Mouse (Mus musculus) mesoderm, embryonic 11.5 days (tissue): ENCODE data around the gene Trio.

ENCODE experiments used
- DNase-seq: peaks from one replicate; pipeline ENCODE4 v3.0.0-alpha.2; 2012; ENCODE audit warnings: low read depth, low spot score

Trio gene

DNA sequence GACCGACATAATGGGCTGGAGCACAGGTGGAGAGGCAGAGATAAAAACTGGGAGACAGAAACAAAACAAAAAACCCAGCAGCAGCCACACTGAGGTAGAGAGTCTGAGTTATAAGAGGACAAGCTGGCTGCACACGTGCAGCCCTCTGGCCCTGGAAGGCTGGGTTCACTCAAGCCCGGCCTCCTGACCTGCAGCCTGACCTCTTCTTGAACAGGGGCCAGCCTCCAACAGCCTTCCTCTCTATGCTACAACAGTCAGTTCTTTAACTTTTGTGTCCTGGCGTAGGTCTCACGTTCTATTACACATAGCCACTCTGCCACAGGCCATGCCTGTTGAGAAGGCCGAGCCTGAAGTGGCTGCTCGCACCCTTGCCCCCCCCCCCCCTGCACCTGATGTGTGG lies 147.8 kb downstream of the Trio start:
- DNase-seq: no peak

GRCm38 (mm10) chr15:27876327-27876726 lies 149.3 kb downstream of the Trio start:
- DNase-seq: no peak

- no peak for DNase-seq
Observed at GRCm38 (mm10) chr15:27875753-27876152, 149.9 kb downstream of the Trio start.

DNA sequence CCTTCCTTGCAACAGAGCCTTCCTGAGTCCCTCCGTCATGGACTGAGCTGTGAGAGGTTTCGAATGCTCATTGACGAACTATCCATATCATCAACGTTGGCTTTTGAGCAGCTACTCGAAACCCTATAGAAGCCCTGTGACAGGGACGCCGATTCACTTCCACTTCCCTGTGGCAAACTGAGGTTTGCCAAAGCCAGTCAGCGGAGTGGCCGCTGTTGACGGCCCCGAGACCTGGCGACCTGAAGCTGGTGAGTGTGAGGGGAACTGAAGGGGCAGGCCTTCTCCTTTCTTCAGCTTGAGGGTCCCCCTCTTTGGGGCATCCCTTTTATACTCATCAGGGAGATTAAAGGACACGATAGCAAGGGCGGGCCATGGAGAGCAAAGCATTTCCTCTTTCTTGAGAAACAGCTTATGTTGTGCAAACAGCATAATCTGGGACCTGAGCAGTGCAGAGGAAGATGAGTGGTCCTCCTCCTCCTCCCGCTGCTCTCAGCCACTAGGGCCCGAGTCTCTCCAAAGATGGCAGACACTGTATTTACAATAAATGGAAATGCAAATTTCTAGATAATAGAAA lies 151.8 kb downstream of the Trio start:
- DNase-seq: no peak

- no peak for DNase-seq
Observed at GRCm38 (mm10) chr15:27872286-27872685, 153.4 kb downstream of the Trio start.

DNA sequence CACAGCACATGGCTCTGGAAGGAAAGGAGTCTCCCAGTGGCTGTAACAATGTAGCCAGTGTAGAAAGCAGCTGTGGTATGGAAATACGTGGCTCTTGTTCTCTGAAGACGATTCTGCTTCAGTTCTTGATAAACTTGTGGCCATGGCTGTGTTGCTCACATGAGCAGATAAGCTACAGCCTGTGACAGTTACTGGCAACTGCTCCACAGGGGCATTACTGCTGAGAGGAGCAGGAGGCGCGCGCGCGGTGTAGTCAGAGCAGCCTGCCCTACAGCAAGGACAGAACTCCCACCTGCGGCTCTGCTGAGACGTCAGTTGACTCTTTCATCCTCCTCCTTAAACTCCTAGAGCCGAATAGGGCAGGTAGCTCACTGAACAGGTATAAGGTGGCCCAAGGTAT lies 153.9 kb downstream of the Trio start:
- DNase-seq: no peak

DNA sequence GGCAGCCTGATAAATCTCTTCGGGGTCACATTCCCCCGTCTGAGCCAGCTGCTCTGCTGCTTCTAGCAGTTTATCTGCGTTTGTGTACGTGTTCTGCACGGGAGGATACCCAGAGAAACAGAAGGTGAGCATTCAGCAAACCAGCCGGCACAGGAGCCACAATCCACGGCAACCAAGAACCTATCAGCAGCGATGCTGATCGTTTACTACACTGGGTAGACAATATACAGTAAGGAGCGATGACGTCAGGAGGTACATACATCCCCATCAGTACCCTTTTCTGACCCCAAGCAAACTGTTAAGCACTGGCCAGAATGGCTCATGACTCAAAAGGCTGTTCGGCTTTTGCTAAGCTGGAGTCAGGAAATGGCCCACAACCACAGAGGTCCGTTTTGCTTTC lies 154.4 kb downstream of the Trio start:
- no peak for DNase-seq

GRCm38 (mm10) chr15:27869001-27869400 lies 156.6 kb downstream of the Trio start:
- no peak for DNase-seq

DNA sequence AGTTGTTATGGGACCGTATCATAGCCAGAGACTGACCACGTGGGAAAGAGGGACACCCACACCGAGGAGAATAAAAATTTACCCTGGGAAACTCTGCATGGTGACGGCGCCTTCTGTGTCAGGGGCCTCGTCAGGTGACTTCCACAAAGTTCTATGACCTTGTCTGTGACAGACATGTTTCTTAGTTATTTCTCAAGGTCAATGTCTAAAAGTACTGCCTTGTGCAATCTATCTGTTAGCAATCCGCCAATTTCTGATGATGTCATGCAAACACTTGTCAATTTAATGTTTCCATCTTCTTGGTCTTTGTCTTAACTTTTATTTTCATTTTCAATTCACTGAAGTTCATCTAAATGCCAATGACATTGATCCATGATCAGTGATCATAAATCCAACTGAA lies 157.8 kb downstream of the Trio start:
- no peak for DNase-seq

DNA sequence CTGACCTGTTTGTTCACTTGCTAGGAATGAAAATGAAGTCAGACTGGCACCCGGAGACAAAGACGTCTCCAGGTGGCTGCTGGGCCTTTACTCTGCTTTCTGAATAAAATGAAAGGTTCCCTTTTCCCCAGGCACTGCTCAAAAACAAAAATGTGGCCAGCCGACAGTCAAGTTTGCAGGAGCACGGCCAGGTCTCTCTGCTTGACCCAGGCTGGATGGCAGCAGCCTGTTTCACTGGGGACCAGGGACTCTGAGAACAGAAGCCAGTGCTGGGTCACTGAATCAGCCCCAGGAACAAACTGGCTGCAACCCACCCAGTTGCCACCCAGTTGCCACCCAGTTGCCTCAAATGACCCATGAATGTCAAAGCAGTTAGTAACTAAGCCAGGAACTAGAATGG lies 159.2 kb downstream of the Trio start:
- DNase-seq: no peak

- DNase-seq: no peak
Observed at GRCm38 (mm10) chr15:27866053-27866452, 159.6 kb downstream of the Trio start.

- DNase-seq: no peak
Observed at GRCm38 (mm10) chr15:27864397-27864796, 161.3 kb downstream of the Trio start.

DNA sequence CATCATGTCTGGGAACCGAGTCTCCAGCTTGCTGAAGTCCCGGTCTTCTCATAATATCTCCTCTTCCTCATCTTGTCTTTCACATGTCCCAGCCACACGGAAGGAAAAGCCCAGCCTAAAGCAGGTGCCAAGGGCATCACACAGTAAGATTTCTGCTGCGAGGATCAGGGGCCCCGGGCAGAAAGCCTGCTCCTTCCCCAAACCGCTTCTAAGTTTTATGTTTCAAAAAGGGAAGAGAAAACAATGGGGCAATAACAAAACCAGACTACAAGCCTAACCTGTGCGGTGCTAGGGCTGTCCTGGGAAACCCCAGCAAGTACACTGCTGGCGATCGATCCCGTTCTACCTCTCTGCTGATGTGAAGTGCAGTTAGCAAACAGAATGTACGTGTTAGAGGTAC lies 162.7 kb downstream of the Trio start:
- no peak for DNase-seq

GRCm38 (mm10) chr15:27860439-27860838 lies 165.2 kb downstream of the Trio start:
- DNase-seq: no peak

- no peak for DNase-seq
Observed at GRCm38 (mm10) chr15:27859590-27859989, 166.1 kb downstream of the Trio start.

DNA sequence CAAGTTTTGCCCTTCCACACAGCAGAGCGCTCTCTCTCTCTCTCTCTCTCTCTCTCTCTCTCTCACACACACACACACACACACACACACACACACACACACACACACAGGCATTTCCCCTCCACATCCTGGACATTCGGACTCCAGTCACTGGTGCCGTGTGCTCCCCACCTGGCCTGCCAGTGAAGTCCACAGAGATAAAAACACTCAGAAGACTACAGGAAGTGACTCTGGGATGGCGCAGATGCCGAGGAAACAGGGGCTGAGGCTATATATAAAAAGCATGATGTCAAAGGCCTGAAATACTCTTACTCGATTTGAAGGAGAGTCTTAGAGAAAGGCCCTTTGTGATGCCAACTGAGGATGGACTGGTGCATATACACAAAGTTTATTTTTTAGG lies 166.5 kb downstream of the Trio start:
- no peak for DNase-seq

GRCm38 (mm10) chr15:27858179-27858819 lies 167.3 kb downstream of the Trio start:
- DNase-seq: no peak

DNA sequence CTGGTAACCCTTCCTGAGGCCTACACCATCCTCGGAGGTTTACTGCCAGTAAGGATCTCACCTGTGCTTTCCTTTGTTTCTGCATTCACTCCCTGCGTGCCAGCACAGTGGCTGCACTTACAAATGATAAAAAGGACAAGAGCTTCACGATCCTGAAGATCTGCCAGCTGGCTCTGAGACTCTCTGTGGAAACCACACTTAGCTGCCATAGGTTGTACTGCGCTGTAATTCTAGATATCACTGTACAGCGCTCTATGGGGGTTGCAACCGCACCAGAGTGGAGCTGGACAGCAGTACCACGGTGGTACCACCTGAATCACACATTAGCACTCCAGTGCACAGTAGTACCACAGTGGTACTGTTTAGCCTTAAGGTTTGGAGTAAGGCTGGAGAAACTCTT lies 168.4 kb downstream of the Trio start:
- DNase-seq: no peak

DNA sequence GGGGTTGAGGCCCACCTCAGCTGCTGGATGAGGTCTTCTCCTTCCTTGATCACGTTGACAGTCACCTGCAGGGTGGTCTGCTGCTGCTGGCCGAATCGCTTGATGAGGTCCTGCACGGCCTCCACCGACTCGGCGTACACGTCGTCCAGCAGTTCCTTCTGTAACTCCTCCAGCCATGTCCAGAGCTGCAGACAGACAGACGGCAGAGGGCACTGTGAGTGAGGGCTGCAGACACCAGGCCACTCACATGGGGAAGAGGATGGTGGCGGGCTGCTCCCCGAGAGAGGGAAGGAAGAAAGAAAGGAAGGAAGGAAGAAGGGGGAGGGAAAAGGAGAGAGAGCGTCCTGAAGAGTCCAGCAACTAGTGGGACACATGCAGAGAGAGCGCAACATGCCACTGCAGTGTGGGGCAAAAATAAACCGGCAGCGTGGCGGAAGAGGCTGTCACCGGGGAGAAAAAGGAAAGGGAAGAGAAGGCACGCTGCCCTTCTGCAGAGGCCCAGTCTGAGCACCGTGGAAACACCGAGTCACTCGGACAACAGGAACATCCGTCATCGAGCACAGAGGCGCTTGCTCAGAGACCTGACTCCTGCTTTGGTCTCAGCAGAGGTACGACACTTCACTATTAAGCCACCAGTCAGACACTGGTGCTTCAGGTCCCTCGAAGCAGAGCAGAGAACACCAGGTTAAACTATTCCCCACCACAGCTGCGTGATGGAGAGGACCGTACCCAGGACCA lies 169.4 kb downstream of the Trio start:
- no peak for DNase-seq

- peak; percentile 10 for DNase-seq
Observed at GRCm38 (mm10) chr15:27851312-27851711, 174.3 kb downstream of the Trio start.

- DNase-seq: peak; percentile 44
Observed at GRCm38 (mm10) chr15:27850904-27851303, 174.7 kb downstream of the Trio start.

DNA sequence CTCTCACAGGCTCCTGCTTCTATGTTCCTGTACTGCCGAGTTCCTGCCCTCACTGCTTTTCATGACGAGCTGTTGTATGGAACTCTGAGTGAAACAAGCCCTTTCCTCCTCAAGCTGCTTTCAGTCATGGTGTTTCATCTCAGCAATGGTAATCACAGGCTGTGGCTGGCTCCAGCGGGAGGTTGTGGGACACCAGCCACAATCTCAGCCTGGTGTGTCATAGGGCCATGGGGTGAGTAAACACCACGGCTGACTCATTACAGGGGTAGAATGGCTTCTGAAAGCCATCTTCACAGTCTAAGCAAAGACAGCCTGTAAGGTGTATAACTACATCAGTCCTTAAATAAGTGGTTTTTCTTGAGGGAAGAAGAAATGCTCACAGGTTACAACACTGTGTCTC lies 175.7 kb downstream of the Trio start:
- DNase-seq: no peak

DNA sequence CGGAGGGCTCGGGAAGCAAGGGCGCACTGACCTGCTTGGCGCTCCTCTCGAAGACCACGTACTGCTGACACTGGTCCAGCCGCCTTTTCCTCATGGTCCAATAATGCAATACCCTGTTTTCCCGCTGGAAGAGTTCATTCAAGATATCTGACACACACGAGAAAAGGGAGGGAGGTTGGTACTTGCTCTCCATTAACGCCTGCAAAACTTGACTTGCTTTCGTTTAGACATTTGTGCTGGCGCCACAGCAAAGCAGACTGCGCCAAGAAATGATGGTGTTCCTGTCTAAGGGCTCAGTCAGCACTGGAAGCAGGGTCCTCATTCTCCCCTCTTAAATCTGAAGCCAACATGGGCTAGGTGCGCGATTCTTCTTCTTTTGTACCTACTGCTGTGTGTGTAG lies 184.0 kb downstream of the Trio start:
- no peak for DNase-seq
